Mouse (Mus musculus) liver, postnatal 0 days (tissue): Measurements from ENCODE around the gene Hoxd11. TPM values are rescaled to one million over a fixed set of nuclear protein-coding genes. Genes with fewer than 3 reads are reported as not detected.

Source experiments
- ATAC-seq: fragments of 200-750 bp; cut with Nextera tagmentation; 2 replicates; pipeline ENCODE4 v1.8.0; 2017; ENCODE audit warnings: mild to moderate bottlenecking, moderate library complexity
- DNase-seq: peaks from one replicate; pipeline ENCODE4 v3.0.0-alpha.2; 2016
- H3K27ac ChIP-seq: fragments of 300-500 bp; sonication (generic); 2 replicates; pipeline ENCODE4 v1.5.1; 2014; ENCODE audit warnings: antibody characterized with exemption, moderate library complexity, mild to moderate bottlenecking, low read depth
- H3K27me3 ChIP-seq: fragments of 300-500 bp; sonication (generic); 2 replicates; pipeline ENCODE4 v1.6.1; 2014; ENCODE audit warnings: low read length, control low read depth, mixed read lengths; ENCODE audit not compliant: insufficient read depth
- H3K36me3 ChIP-seq: fragments of 300-500 bp; sonication (generic); replicated peaks from 2 replicates; pipeline ENCODE4 v1.6.1; 2014; ENCODE audit warnings: mild to moderate bottlenecking, control low read depth, low read length, moderate library complexity, mixed read lengths; ENCODE audit not compliant: insufficient read depth
- H3K4me1 ChIP-seq: fragments of 300-500 bp; sonication (generic); 2 replicates; pipeline ENCODE4 v1.6.1; 2014; ENCODE audit warnings: antibody characterized with exemption, mild to moderate bottlenecking, control low read depth; ENCODE audit not compliant: insufficient read depth
- H3K4me2 ChIP-seq: fragments of 300-500 bp; sonication (generic); 2 replicates; pipeline ENCODE4 v1.6.1; 2014; ENCODE audit warnings: low read depth, mild to moderate bottlenecking, low read length, moderate library complexity, mixed read lengths
- H3K4me3 ChIP-seq: fragments of 300-500 bp; sonication (generic); 2 replicates; pipeline ENCODE4 v1.5.1; 2014; ENCODE audit warnings: low read depth, low read length
- H3K9ac ChIP-seq: fragments of 300-500 bp; sonication (generic); replicated peaks from 2 replicates; pipeline ENCODE4 v1.6.1; 2014; ENCODE audit warnings: mild to moderate bottlenecking, moderate library complexity
- H3K9me3 ChIP-seq: fragments of 300-500 bp; sonication (generic); 2 replicates; pipeline ENCODE4 v1.6.1; 2016; ENCODE audit warnings: mild to moderate bottlenecking, control low read depth, low read length, mixed read lengths
- CTCF ChIP-seq: sonication (generic); IDR thresholded peaks from 2 replicates; pipeline ENCODE4 v1.5.1; 2016; ENCODE audit warnings: antibody characterized with exemption, low read depth
- EP300 ChIP-seq: IDR thresholded peaks from 2 replicates; pipeline ENCODE4 v1.6.1; 2016; ENCODE audit warnings: antibody characterized with exemption, low read depth, mild to moderate bottlenecking
- WGBS: fragments of 180-500 bp; shearing (Covaris S2); extraction: QIAGEN DNeasy Blood & Tissue Kit; methylation state at CpG from one replicate; pipeline ENCODE4 v1.1.7; 2014; ENCODE audit not compliant: insufficient replicate concordance; 5-methylcytosine and 5-hydroxymethylcytosine counted together
- polyA plus RNA-seq: library from polyadenylated mRNA; unstranded; fragments of >200 nt; fragmentation: Nextera tagmentation; extraction: Ambion mirVana; gene quantifications from 2 replicates; pipeline ENCODE4 v1.2.1, GENCODE M21; 2015

Gene Hoxd11
- polyA plus RNA-seq, 1 experiment from 2014 or later: not detected

- TF ChIP-seq CTCF (no peak), EP300 (no peak)
These were observed 51.7 kb downstream of the Hoxd11 start for GRCm38 (mm10) chr2:74731055-74731454.

GRCm38 (mm10) chr2:74731799-74732512, 52.6 kb downstream of the Hoxd11 start:
- TF ChIP-seq CTCF (no peak), EP300 (no peak)
- peaks cover 96% of the 10 kb centered on the region for H3K27me3 ChIP-seq
- no peak overlapping the region for H3K9ac ChIP-seq
- no peaks in the 10 kb centered on the region; the same call in 1 of the 2 replicates for H3K4me1 ChIP-seq
- no peak overlapping the region for H3K4me2 ChIP-seq
- H3K36me3 ChIP-seq: no peaks in the 10 kb centered on the region
- no peaks in the 10 kb centered on the region for H3K9me3 ChIP-seq
- no peak overlapping the region for H3K4me3 ChIP-seq
- ATAC-seq: no peak
- 23% methylated on average over 9 of the region's 9 CpGs for WGBS
- DNase-seq: no peak
- no peak overlapping the region for H3K27ac ChIP-seq

More at GRCm38 (mm10) chr2:74731055-74731454, 51.7 kb downstream of the Hoxd11 start:
- Histone ChIP-seq H3K27ac (no peak overlapping the region), H3K4me3 (no peak overlapping the region), H3K27me3 (peaks cover 96% of the 10 kb centered on the region), H3K36me3 (no peaks in the 10 kb centered on the region), H3K9me3 (no peaks in the 10 kb centered on the region), H3K4me1 (no peaks in the 10 kb centered on the region; the same call in 1 of the 2 replicates), H3K4me2 (no peak overlapping the region), H3K9ac (no peak overlapping the region)
- ATAC-seq (no peak), DNase-seq (no peak)

GRCm38 (mm10) chr2:74732513-74733316, 53.4 kb downstream of the Hoxd11 start:
- Histone ChIP-seq H3K9me3 (no peaks in the 10 kb centered on the region), H3K9ac (no peak overlapping the region), H3K4me3 (no peak overlapping the region), H3K4me2 (no peak overlapping the region), H3K27me3 (peaks cover 96% of the 10 kb centered on the region), H3K36me3 (no peaks in the 10 kb centered on the region), H3K27ac (no peak overlapping the region), H3K4me1 (no peaks in the 10 kb centered on the region; the same call in 1 of the 2 replicates)
- 2% methylated on average over 52 of the region's 52 CpGs for WGBS
- DNase-seq (no peak), ATAC-seq (no peak)
- TF ChIP-seq EP300: no peak
- TF ChIP-seq CTCF: no peak

GRCm38 (mm10) chr2:74733317-74733661, 53.9 kb downstream of the Hoxd11 start:
- TF ChIP-seq EP300: no peak
- TF ChIP-seq CTCF: no peak
- no peaks in the 10 kb centered on the region; the same call in 1 of the 2 replicates for H3K4me1 ChIP-seq
- H3K4me3 ChIP-seq: no peak overlapping the region
- peaks cover 96% of the 10 kb centered on the region for H3K27me3 ChIP-seq
- no peak for ATAC-seq
- no peak overlapping the region for H3K9ac ChIP-seq
- WGBS: 4% methylated on average over 16 of the region's 16 CpGs
- no peak overlapping the region for H3K27ac ChIP-seq
- H3K4me2 ChIP-seq: no peak overlapping the region
- H3K36me3 ChIP-seq: no peaks in the 10 kb centered on the region
- no peak for DNase-seq
- H3K9me3 ChIP-seq: no peaks in the 10 kb centered on the region

GRCm38 (mm10) chr2:74733765-74734164, 54.4 kb downstream of the Hoxd11 start:
- H3K4me3 ChIP-seq: no peak overlapping the region
- H3K9ac ChIP-seq: no peak overlapping the region
- no peaks in the 10 kb centered on the region for H3K9me3 ChIP-seq
- peaks cover 96% of the 10 kb centered on the region for H3K27me3 ChIP-seq
- TF ChIP-seq EP300 (no peak), CTCF (no peak)
- WGBS: 5% methylated on average over 6 of the region's 6 CpGs
- H3K4me2 ChIP-seq: no peak overlapping the region
- H3K36me3 ChIP-seq: no peaks in the 10 kb centered on the region
- DNase-seq (no peak), ATAC-seq (no peak)
- no peak overlapping the region for H3K27ac ChIP-seq
- H3K4me1 ChIP-seq: no peaks in the 10 kb centered on the region; the same call in 1 of the 2 replicates

GRCm38 (mm10) chr2:74734451-74734850, 55.1 kb downstream of the Hoxd11 start:
- no peak overlapping the region for H3K4me2 ChIP-seq
- WGBS: 4% methylated on average over 13 of the region's 13 CpGs
- no peaks in the 10 kb centered on the region for H3K36me3 ChIP-seq
- no peaks in the 10 kb centered on the region for H3K9me3 ChIP-seq
- ATAC-seq: no peak
- H3K27ac ChIP-seq: no peak overlapping the region
- no peak overlapping the region for H3K4me3 ChIP-seq
- peaks cover 96% of the 10 kb centered on the region for H3K27me3 ChIP-seq
- no peak for DNase-seq
- no peak overlapping the region for H3K9ac ChIP-seq
- H3K4me1 ChIP-seq: no peaks in the 10 kb centered on the region; the same call in 1 of the 2 replicates
- TF ChIP-seq CTCF: no peak
- no peak for TF ChIP-seq EP300
